Mouse (Mus musculus) small intestine, adult 2 months (tissue): ENCODE data around the gene Mindy4. TPM values are rescaled to one million over a fixed set of nuclear protein-coding genes. Genes with fewer than 3 reads are reported as not detected.

ENCODE experiments used
- H3K27ac ChIP-seq: fragments of 200-500 bp; 2 replicates; pipeline ENCODE4 v1.5.1; 2012; ENCODE audit warnings: low read depth, low read length, control low read depth, inconsistent platforms; ENCODE audit not compliant: insufficient read depth
- H3K27me3 ChIP-seq: fragments of 200-500 bp; 2 replicates; pipeline ENCODE4 v1.6.1; 2012; ENCODE audit warnings: mild to moderate bottlenecking, moderate library complexity, low read length, inconsistent platforms; ENCODE audit not compliant: control insufficient read depth, insufficient read depth
- H3K36me3 ChIP-seq: fragments of 200-500 bp; 2 replicates; pipeline ENCODE4 v1.6.1; 2012; ENCODE audit warnings: mild to moderate bottlenecking, low read length, control low read depth, inconsistent platforms; ENCODE audit not compliant: control insufficient read depth, insufficient read depth
- H3K4me1 ChIP-seq: fragments of 200-500 bp; 2 replicates; pipeline ENCODE4 v1.6.1; 2012; ENCODE audit warnings: low read length, inconsistent platforms, mixed read lengths; ENCODE audit not compliant: control insufficient read depth, insufficient read depth, insufficient read length
- H3K4me3 ChIP-seq: fragments of 200-500 bp; 2 replicates; pipeline ENCODE4 v1.5.1; 2012; ENCODE audit warnings: low read depth, mild to moderate bottlenecking, control low read depth, inconsistent platforms, low read length, moderate library complexity
- CTCF ChIP-seq: fragments of 200-500 bp; IDR thresholded peaks from 2 replicates; pipeline ENCODE4 v1.5.1; 2012; ENCODE audit warnings: low read depth, mild to moderate bottlenecking, control low read depth, inconsistent platforms, low read length, moderate library complexity, mixed read lengths; ENCODE audit not compliant: insufficient replicate concordance, insufficient read length; ENCODE audit errors: extremely low read depth
- POLR2A ChIP-seq: fragments of 200-500 bp; IDR thresholded peaks from 2 replicates; pipeline ENCODE4 v1.6.1; 2012; ENCODE audit warnings: low read depth, mild to moderate bottlenecking, control low read depth, inconsistent platforms, low read length, moderate library complexity
- whole genome bisulfite sequencing: fragments of 180-500 bp; shearing (Covaris S2); methylation state at CpG from one replicate; pipeline ENCODE4 v1.1.7; 2018; 5-methylcytosine and 5-hydroxymethylcytosine counted together
- polyA plus RNA-seq: library from polyadenylated mRNA; depleted of rRNA; stranded (reverse); fragments of >200 nt; gene quantifications from 2 replicates; pipeline ENCODE4 v1.2.3, GENCODE M21; 2012

The Mindy4 gene
- polyA plus RNA-seq, 1 experiment: 0.98 TPM

GRCm38 (mm10) chr6:55171638-55172037 lies 31.5 kb upstream of the Mindy4 start:
- WGBS: 51% methylated on average over 4 of the region's 4 CpGs
- Histone ChIP-seq H3K4me1 (peaks cover 7% of the 10 kb centered on the region; the same call in 1 of the 2 replicates), H3K36me3 (no peaks in the 10 kb centered on the region), H3K4me3 (no peak overlapping the region), H3K27ac (no peak overlapping the region), H3K27me3 (no peaks in the 10 kb centered on the region)
- TF ChIP-seq CTCF (no peak), POLR2A (no peak)

- Histone ChIP-seq H3K27ac (no peak overlapping the region), H3K27me3 (no peaks in the 10 kb centered on the region), H3K4me1 (peaks cover 9% of the 10 kb centered on the region; the same call in 1 of the 2 replicates), H3K4me3 (no peak overlapping the region), H3K36me3 (no peaks in the 10 kb centered on the region)
- TF ChIP-seq CTCF (no peak), POLR2A (no peak)
- WGBS: 89% methylated on average over 10 of the region's 10 CpGs
Measured at GRCm38 (mm10) chr6:55173171-55173570, 30.0 kb upstream of the Mindy4 start.

GRCm38 (mm10) chr6:55173941-55174349 lies 29.2 kb upstream of the Mindy4 start:
- TF ChIP-seq POLR2A (no peak), CTCF (no peak)
- no peak overlapping the region for H3K4me3 ChIP-seq
- no peaks in the 10 kb centered on the region for H3K27me3 ChIP-seq
- H3K4me1 ChIP-seq: peaks cover 9% of the 10 kb centered on the region; the same call in 1 of the 2 replicates
- no peaks in the 10 kb centered on the region for H3K36me3 ChIP-seq
- WGBS: 60% methylated on average over 3 of the region's 3 CpGs
- no peak overlapping the region for H3K27ac ChIP-seq

GRCm38 (mm10) chr6:55174741-55175181 lies 28.4 kb upstream of the Mindy4 start, which contains the start of gene Inmt:
Gene Inmt, minus strand, starts transcription at chr6:55175043.
- Histone ChIP-seq H3K36me3 (no peaks in the 10 kb centered on the region), H3K27ac (no peak within 1 kb of the TSS), H3K4me1 (peaks cover 9% of the 10 kb centered on the region; the same call in 1 of the 2 replicates), H3K4me3 (no peak within 1 kb of the TSS), H3K27me3 (no peaks in the 10 kb centered on the region)
- TF ChIP-seq CTCF (no peak), POLR2A (no peak)
- 24% methylated on average over 1 of the region's 1 CpGs for WGBS

- H3K4me1 ChIP-seq: peaks cover 9% of the 10 kb centered on the region; the same call in 1 of the 2 replicates
- H3K4me3 ChIP-seq: no peak overlapping the region
- H3K27ac ChIP-seq: no peak overlapping the region
- TF ChIP-seq CTCF (no peak), POLR2A (no peak)
- 7% methylated on average over 2 of the region's 2 CpGs for WGBS
- H3K27me3 ChIP-seq: no peaks in the 10 kb centered on the region
- H3K36me3 ChIP-seq: no peaks in the 10 kb centered on the region
Measured at GRCm38 (mm10) chr6:55175456-55175855, 27.7 kb upstream of the Mindy4 start.

GRCm38 (mm10) chr6:55175892-55176291 lies 27.3 kb upstream of the Mindy4 start:
- WGBS: 13% methylated on average over 5 of the region's 5 CpGs
- Histone ChIP-seq H3K27ac (no peak overlapping the region), H3K4me1 (peaks cover 9% of the 10 kb centered on the region; the same call in 1 of the 2 replicates), H3K27me3 (no peaks in the 10 kb centered on the region), H3K4me3 (no peak overlapping the region), H3K36me3 (no peaks in the 10 kb centered on the region)
- TF ChIP-seq CTCF: no peak

- TF ChIP-seq CTCF: no peak
- no peak for TF ChIP-seq POLR2A
- Histone ChIP-seq H3K27me3 (no peaks in the 10 kb centered on the region), H3K4me3 (no peak overlapping the region), H3K27ac (no peak overlapping the region), H3K36me3 (no peaks in the 10 kb centered on the region), H3K4me1 (peaks cover 9% of the 10 kb centered on the region; the same call in 1 of the 2 replicates)
- 62% methylated on average over 12 of the region's 12 CpGs for WGBS
Measured at GRCm38 (mm10) chr6:55177060-55177732, 26.0 kb upstream of the Mindy4 start.
